Mouse (Mus musculus): ENCODE measurements around the gene Mcub. TPM values are rescaled to one million over a fixed set of nuclear protein-coding genes. Genes with fewer than 3 reads are reported as not detected.

Mcub gene
- polyA plus RNA-seq, 2 experiments: 7.4 to 16.4 TPM

DNA sequence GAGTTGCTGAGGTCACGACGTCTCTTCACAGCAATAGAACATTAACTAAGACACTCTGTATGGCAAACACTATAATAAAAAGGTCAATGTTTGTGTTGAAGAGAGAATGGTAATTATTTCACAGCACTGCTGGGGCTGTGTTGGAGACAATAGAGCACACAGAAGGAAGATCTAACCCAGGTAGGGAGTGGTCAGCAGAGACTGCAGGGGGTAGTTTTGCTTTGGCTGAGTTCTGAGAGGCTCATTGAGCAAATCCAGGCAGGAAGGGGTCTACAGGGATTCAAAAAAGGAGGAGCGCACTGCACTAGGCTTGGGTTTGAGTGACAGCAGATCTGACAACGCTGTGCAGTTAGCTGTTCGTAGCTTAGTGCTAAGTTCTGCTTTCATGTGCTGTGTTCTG lies 6.3 kb upstream of the Mcub start:
- Histone ChIP-seq H3K27ac (no peak overlapping the region), H3K9me3 (ENCODE audit: control insufficient read depth, low read length) (no peaks in the 10 kb centered on the region), H3K4me2 (ENCODE audit: low read depth) (no peak overlapping the region), H3K4me1 (replicated peaks; ENCODE audit: control insufficient read depth in 2 of 2, insufficient read depth in 2 of 2, low read length in 1 of 2) (no peaks in the 10 kb centered on the region), H3K9ac (replicated peaks) (no peak overlapping the region), H3K36me3 (replicated peaks; ENCODE audit: control insufficient read depth, insufficient read depth, low read depth) (no peaks in the 10 kb centered on the region), H3K4me3 (ENCODE audit: insufficient read depth in 1 of 2, low read depth in 2 of 2, low read length in 2 of 2) (no peak overlapping the region), H3K27me3 (ENCODE audit: control insufficient read depth, insufficient read depth, low read length) (no peaks in the 10 kb centered on the region)
- DNase-seq (ENCODE audit: low read depth in 3 of 3, low spot score in 3 of 3): no peak
- TF ChIP-seq EP300 (IDR thresholded peaks at IDR 0.05; ENCODE audit: low read depth) (no peak), CTCF (IDR thresholded peaks at IDR 0.05; ENCODE audit: low read depth) (no peak)
- ATAC-seq (ENCODE audit: insufficient read depth): no peak
- WGBS (ENCODE audit: insufficient replicate concordance): 59% methylated on average over 5 of the region's 5 CpGs

- TF ChIP-seq EP300 (IDR thresholded peaks at IDR 0.05; ENCODE audit: low read depth) (no peak), CTCF (IDR thresholded peaks at IDR 0.05; ENCODE audit: low read depth) (no peak)
- no peak overlapping the region for H3K27ac ChIP-seq
- peaks cover 2 to 9% of the 10 kb centered on the region in 2 experiments; a peak in 3 of 4 replicates for H3K4me1 ChIP-seq (replicated peaks; ENCODE audit: control insufficient read depth in 2 of 2, insufficient read depth in 2 of 2, low read length in 1 of 2)
- WGBS (ENCODE audit: insufficient replicate concordance): 17% methylated on average over 19 of the region's 19 CpGs
- no peak for ATAC-seq (ENCODE audit: insufficient read depth)
- H3K4me3 ChIP-seq (ENCODE audit: insufficient read depth in 1 of 2, low read depth in 2 of 2, low read length in 2 of 2): peak overlapping the region; percentile 58 to 62; a peak in 3 of 4 replicates
- no peaks in the 10 kb centered on the region for H3K9me3 ChIP-seq (ENCODE audit: control insufficient read depth, low read length)
- peaks cover 22% of the 10 kb centered on the region for H3K27me3 ChIP-seq (ENCODE audit: control insufficient read depth, insufficient read depth, low read length)
- H3K9ac ChIP-seq (replicated peaks): peak overlapping the region; percentile 11; the same call in 1 of the 2 replicates
- H3K4me2 ChIP-seq (ENCODE audit: low read depth): peak overlapping the region; percentile 87
- no peaks in the 10 kb centered on the region for H3K36me3 ChIP-seq (replicated peaks; ENCODE audit: control insufficient read depth, insufficient read depth, low read depth)
- no peak for DNase-seq (ENCODE audit: low read depth in 3 of 3, low spot score in 3 of 3)
Measured at GRCm38 (mm10) chr3:129970529-129971515, 816 bp upstream of the Mcub start.

DNA sequence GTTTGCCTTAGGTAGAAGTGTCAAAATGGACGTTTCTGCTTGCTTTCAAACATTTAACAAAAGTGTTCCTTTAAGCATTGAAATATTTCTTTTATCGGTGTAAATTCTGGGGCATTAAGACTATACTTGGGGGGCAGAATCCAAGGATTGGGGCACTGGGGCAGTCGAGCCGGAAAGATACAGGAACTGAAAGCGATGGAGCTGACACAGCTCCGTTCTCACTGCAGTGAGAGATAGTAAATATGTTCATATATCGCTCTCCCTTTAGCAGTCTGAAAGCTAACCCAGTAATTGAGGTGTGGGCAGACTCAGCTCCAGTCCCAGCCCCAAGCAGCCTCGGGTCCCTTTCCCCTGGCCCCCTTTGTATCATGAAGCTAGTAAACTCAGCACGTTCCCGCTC lies 975 bp downstream of the Mcub start:
- H3K27ac ChIP-seq: no peak overlapping the region
- H3K9me3 ChIP-seq (ENCODE audit: control insufficient read depth, low read length): no peaks in the 10 kb centered on the region
- H3K4me3 ChIP-seq (ENCODE audit: insufficient read depth in 1 of 2, low read depth in 2 of 2, low read length in 2 of 2): peak overlapping the region; percentile 58 to 62
- H3K4me2 ChIP-seq (ENCODE audit: low read depth): peak overlapping the region; percentile 87
- peak overlapping the region; percentile 62 for H3K9ac ChIP-seq (replicated peaks)
- ATAC-seq (ENCODE audit: insufficient read depth): no peak
- TF ChIP-seq EP300 (IDR thresholded peaks at IDR 0.05; ENCODE audit: low read depth): no peak
- TF ChIP-seq CTCF (IDR thresholded peaks at IDR 0.05; ENCODE audit: low read depth): no peak
- 33% methylated on average over 10 of the region's 10 CpGs for WGBS (ENCODE audit: insufficient replicate concordance)
- peaks cover 2 to 9% of the 10 kb centered on the region in 2 experiments; a peak in 3 of 4 replicates for H3K4me1 ChIP-seq (replicated peaks; ENCODE audit: control insufficient read depth in 2 of 2, insufficient read depth in 2 of 2, low read length in 1 of 2)
- DNase-seq (ENCODE audit: low read depth in 3 of 3, low spot score in 3 of 3): no peak
- H3K36me3 ChIP-seq (replicated peaks; ENCODE audit: control insufficient read depth, insufficient read depth, low read depth): no peaks in the 10 kb centered on the region
- peaks cover 22% of the 10 kb centered on the region for H3K27me3 ChIP-seq (ENCODE audit: control insufficient read depth, insufficient read depth, low read length)

DNA sequence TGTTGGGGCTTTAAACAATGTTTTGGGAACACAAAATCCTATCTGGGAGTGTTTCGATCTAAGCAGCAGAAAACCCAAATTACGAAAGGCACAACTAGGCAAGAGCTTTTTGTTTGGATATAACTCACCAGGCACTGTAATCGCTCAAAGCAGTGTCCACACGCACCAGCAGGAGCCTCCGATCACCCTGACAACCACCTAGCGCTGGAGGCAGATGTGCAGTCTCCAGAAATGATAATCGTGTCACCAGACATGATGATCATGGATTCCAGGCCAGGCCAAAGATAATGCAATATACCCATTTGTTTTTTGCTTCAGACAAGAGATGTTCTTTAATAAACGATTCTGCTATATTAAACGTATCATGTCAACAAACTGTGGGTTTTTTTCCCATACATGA lies 2.1 kb downstream of the Mcub start:
- WGBS (ENCODE audit: insufficient replicate concordance): 51% methylated on average over 9 of the region's 9 CpGs
- ATAC-seq (ENCODE audit: insufficient read depth): peak; percentile 69

GRCm38 (mm10) chr3:129964681-129965080 lies 5.3 kb downstream of the Mcub start:
- no peaks in the 10 kb centered on the region; a peak in 1 of 4 replicates for H3K4me1 ChIP-seq (replicated peaks; ENCODE audit: control insufficient read depth in 2 of 2, insufficient read depth in 2 of 2, low read length in 1 of 2)
- H3K9ac ChIP-seq (replicated peaks): no peak overlapping the region
- no peaks in the 10 kb centered on the region for H3K36me3 ChIP-seq (replicated peaks; ENCODE audit: control insufficient read depth, insufficient read depth, low read depth)
- 79% methylated on average over 8 of the region's 8 CpGs for WGBS (ENCODE audit: insufficient replicate concordance)
- no peak for DNase-seq (ENCODE audit: low read depth in 3 of 3, low spot score in 3 of 3)
- H3K9me3 ChIP-seq (ENCODE audit: control insufficient read depth, low read length): no peaks in the 10 kb centered on the region
- H3K27me3 ChIP-seq (ENCODE audit: control insufficient read depth, insufficient read depth, low read length): peaks cover 13% of the 10 kb centered on the region
- no peak for TF ChIP-seq EP300 (IDR thresholded peaks at IDR 0.05; ENCODE audit: low read depth)
- no peak for TF ChIP-seq CTCF (IDR thresholded peaks at IDR 0.05; ENCODE audit: low read depth)
- H3K4me2 ChIP-seq (ENCODE audit: low read depth): no peak overlapping the region
- no peak overlapping the region for H3K4me3 ChIP-seq (ENCODE audit: insufficient read depth in 1 of 2, low read depth in 2 of 2, low read length in 2 of 2)
- no peak overlapping the region for H3K27ac ChIP-seq
- no peak for ATAC-seq (ENCODE audit: insufficient read depth)

More for the DNA sequence above, 2.1 kb downstream of the Mcub start:
- Histone ChIP-seq H3K9me3 (ENCODE audit: control insufficient read depth, low read length) (no peaks in the 10 kb centered on the region), H3K27ac (no peak overlapping the region), H3K4me1 (replicated peaks; ENCODE audit: control insufficient read depth in 2 of 2, insufficient read depth in 2 of 2, low read length in 1 of 2) (peaks cover 2 to 9% of the 10 kb centered on the region in 2 experiments; a peak in 3 of 4 replicates), H3K4me3 (ENCODE audit: insufficient read depth in 1 of 2, low read depth in 2 of 2, low read length in 2 of 2) (no peak overlapping the region), H3K4me2 (ENCODE audit: low read depth) (peak overlapping the region; percentile 38), H3K27me3 (ENCODE audit: control insufficient read depth, insufficient read depth, low read length) (peaks cover 22% of the 10 kb centered on the region), H3K9ac (replicated peaks) (no peak overlapping the region), H3K36me3 (replicated peaks; ENCODE audit: control insufficient read depth, insufficient read depth, low read depth) (no peaks in the 10 kb centered on the region)
- DNase-seq (ENCODE audit: low read depth in 3 of 3, low spot score in 3 of 3): peak; percentile 24 to 37 (median 30)
- TF ChIP-seq EP300 (IDR thresholded peaks at IDR 0.05; ENCODE audit: low read depth) (peak; percentile 79), CTCF (IDR thresholded peaks at IDR 0.05; ENCODE audit: low read depth) (no peak)
